Mouse (Mus musculus) cerebellum, adult 2 months (tissue): ENCODE data around the gene Fxr1. TPM values are rescaled to one million over a fixed set of nuclear protein-coding genes. Genes with fewer than 3 reads are reported as not detected.
"Not testable (repeated sequence)": the region's sequence is repeated elsewhere in the genome, so short reads cannot be mapped to it uniquely, and the experiment has no call there.

Source experiments
- DNase-seq, 2 experiments: peaks; one replicate each; pipeline ENCODE4 v3.0.0; 2021
- H3K27ac ChIP-seq: fragments of 200-500 bp; 2 replicates; pipeline ENCODE4 v1.5.1; 2012; ENCODE audit warnings: low read length, control low read depth, inconsistent platforms; ENCODE audit not compliant: insufficient read depth
- H3K27me3 ChIP-seq: fragments of 200-500 bp; 2 replicates; pipeline ENCODE4 v1.6.1; 2012; ENCODE audit warnings: inconsistent platforms, mild to moderate bottlenecking, low read length, moderate library complexity; ENCODE audit not compliant: control insufficient read depth, insufficient read depth
- H3K4me1 ChIP-seq: fragments of 200-500 bp; 2 replicates; pipeline ENCODE4 v1.6.1; 2011; ENCODE audit warnings: low read length; ENCODE audit not compliant: control insufficient read depth, insufficient read depth
- H3K4me3 ChIP-seq: fragments of 200-500 bp; replicated peaks from 2 replicates; pipeline ENCODE3; 2011; ENCODE audit warnings: mild to moderate bottlenecking, low read depth, low read length, control low read depth; ENCODE audit not compliant: insufficient read depth
- CTCF ChIP-seq: fragments of 200-500 bp; IDR thresholded peaks from 2 replicates; pipeline ENCODE4 v1.5.1; 2011; ENCODE audit warnings: low read depth, mild to moderate bottlenecking, control low read depth, low read length, moderate library complexity, borderline replicate concordance; ENCODE audit not compliant: insufficient read depth
- POLR2A ChIP-seq: fragments of 200-500 bp; IDR thresholded peaks from 2 replicates; pipeline ENCODE4 v1.6.1; 2011; ENCODE audit warnings: low read length, control low read depth, borderline replicate concordance; ENCODE audit not compliant: insufficient read depth
- WGBS: fragments of 180-500 bp; shearing (Covaris S2); methylation state at CpG from one replicate; pipeline ENCODE4 v1.1.7; 2018; 5-methylcytosine and 5-hydroxymethylcytosine counted together
- polyA plus RNA-seq: library from polyadenylated mRNA; depleted of rRNA; stranded (reverse); fragments of >200 nt; gene quantifications from 2 replicates; pipeline ENCODE4 v1.2.3, GENCODE M21; 2012

Fxr1 gene
- polyA plus RNA-seq, 1 experiment = 62.8 TPM

- no peak for DNase-seq
- no peak overlapping the region for H3K27ac ChIP-seq
- no peaks in the 10 kb centered on the region for H3K4me1 ChIP-seq
- TF ChIP-seq CTCF (no peak), POLR2A (no peak)
- no peak overlapping the region for H3K4me3 ChIP-seq
- WGBS = 82% methylated on average over 3 of the region's 3 CpGs
- no peaks in the 10 kb centered on the region for H3K27me3 ChIP-seq
Observed at GRCm38 (mm10) chr3:34033720-34034364, 14.1 kb downstream of the Fxr1 start.

GRCm38 (mm10) chr3:34034803-34035202 is 15.1 kb downstream of the Fxr1 start:
- WGBS = 62% methylated on average over 1 of the region's 1 CpGs

GRCm38 (mm10) chr3:34035706-34036105 is 16.0 kb downstream of the Fxr1 start:
- TF ChIP-seq POLR2A = no peak
- no peak for TF ChIP-seq CTCF
- no peak for DNase-seq
- WGBS = 86% methylated on average over 3 of the region's 3 CpGs
- no peak overlapping the region for H3K27ac ChIP-seq
- H3K4me3 ChIP-seq = no peak overlapping the region
- H3K27me3 ChIP-seq = no peaks in the 10 kb centered on the region
- H3K4me1 ChIP-seq = no peaks in the 10 kb centered on the region

More at GRCm38 (mm10) chr3:34034803-34035202, 15.1 kb downstream of the Fxr1 start:
- H3K27ac ChIP-seq = no peak overlapping the region
- DNase-seq = no peak
- H3K4me3 ChIP-seq = no peak overlapping the region
- H3K27me3 ChIP-seq = no peaks in the 10 kb centered on the region
- no peak for TF ChIP-seq CTCF
- no peak for TF ChIP-seq POLR2A
- no peaks in the 10 kb centered on the region for H3K4me1 ChIP-seq

GRCm38 (mm10) chr3:34041990-34042389 is 22.2 kb downstream of the Fxr1 start:
- WGBS = 92% methylated on average over 4 of the region's 4 CpGs
- H3K4me1 ChIP-seq = no peaks in the 10 kb centered on the region
- H3K27ac ChIP-seq = no peak overlapping the region
- H3K4me3 ChIP-seq = no peak overlapping the region
- no peak for DNase-seq
- no peaks in the 10 kb centered on the region for H3K27me3 ChIP-seq
- TF ChIP-seq POLR2A (no peak), CTCF (no peak)

GRCm38 (mm10) chr3:34062352-34062751 is 42.6 kb downstream of the Fxr1 start:
- H3K27ac ChIP-seq = no peak overlapping the region
- DNase-seq = no peak
- no peaks in the 10 kb centered on the region for H3K27me3 ChIP-seq
- TF ChIP-seq POLR2A (no peak), CTCF (no peak)
- no peaks in the 10 kb centered on the region for H3K4me1 ChIP-seq
- WGBS = 88% methylated on average over 2 of the region's 2 CpGs
- H3K4me3 ChIP-seq = no peak overlapping the region

GRCm38 (mm10) chr3:34068943-34069342 is 49.2 kb downstream of the Fxr1 start:
- not testable (repeated sequence) for H3K4me3 ChIP-seq, DNase-seq, H3K4me1 ChIP-seq, H3K27ac ChIP-seq, H3K27me3 ChIP-seq
- WGBS = 91% methylated on average over 7 of the region's 7 CpGs

- Histone ChIP-seq H3K4me3 (no peak overlapping the region), H3K27ac (no peak overlapping the region), H3K27me3 (no peaks in the 10 kb centered on the region), H3K4me1 (no peaks in the 10 kb centered on the region)
- TF ChIP-seq CTCF (no peak), POLR2A (no peak)
- WGBS = 94% methylated on average over 6 of the region's 6 CpGs
- DNase-seq = no peak
Observed at GRCm38 (mm10) chr3:34072726-34073125, 53.0 kb downstream of the Fxr1 start.

- 87% methylated on average over 6 of the region's 6 CpGs for WGBS
- peaks cover 6% of the 10 kb centered on the region; the same call in 1 of the 2 replicates for H3K4me1 ChIP-seq
- no peak overlapping the region for H3K27ac ChIP-seq
- DNase-seq = no peak
- TF ChIP-seq CTCF (no peak), POLR2A (no peak)
- no peak overlapping the region for H3K4me3 ChIP-seq
- no peaks in the 10 kb centered on the region for H3K27me3 ChIP-seq
Observed at GRCm38 (mm10) chr3:34076058-34076759, 56.5 kb downstream of the Fxr1 start.
